Mouse (Mus musculus): ENCODE measurements around the gene Mms19.
"Not testable (repeated sequence)": the region's sequence is repeated elsewhere in the genome, so short reads cannot be mapped to it uniquely, and the experiment has no call there.

Mms19 gene

DNA sequence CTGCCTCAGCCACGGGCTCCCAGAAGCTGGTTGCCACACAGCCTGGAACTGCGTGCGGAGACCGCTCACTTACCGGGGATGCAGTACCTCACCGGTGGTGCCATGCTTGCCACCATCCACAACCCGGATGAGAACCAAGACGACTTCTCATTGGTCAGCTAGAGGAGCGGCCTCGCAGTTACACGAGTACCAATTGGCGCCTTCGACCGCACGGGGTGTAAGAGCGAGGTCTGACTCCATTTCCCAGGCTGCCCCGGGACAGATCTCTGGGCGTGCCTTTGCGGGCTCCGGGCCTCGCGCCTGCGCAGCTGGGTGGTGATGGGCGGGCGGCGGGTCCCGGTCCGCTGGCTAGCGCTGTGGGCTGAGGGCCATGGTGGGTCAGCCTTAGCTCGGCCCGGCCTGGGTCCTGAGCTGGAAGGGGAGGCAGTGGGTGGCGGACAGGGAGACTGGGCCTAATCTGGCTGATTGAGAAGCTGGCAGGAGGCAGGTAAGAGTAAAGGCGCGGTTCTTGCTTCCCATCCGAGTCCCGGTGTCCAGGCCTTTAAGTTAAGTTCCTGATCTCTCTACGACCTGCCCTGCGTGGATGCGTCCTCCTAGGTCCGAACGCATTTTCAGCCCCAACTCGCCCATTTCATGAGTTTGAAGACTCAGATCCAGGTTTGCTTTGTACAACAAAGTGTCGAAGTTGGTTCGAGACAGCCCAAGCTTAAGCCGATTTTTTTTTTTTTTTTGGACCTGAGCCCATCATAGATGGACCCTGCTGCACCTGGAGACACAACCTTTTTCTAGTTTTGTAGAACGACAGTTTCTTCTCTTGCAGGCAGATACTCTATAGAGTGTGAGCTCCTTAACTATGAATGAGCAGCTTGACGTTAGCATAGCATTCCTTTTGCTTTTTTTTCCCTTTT is 47.5 kb downstream of the Mms19 start, which contains the start of the genes Exosc1 and Zdhhc16:
TSS of gene Exosc1 (minus strand) at position 245 of the 908 bp plus-strand sequence.
TSS of gene Zdhhc16 (plus strand) at position 302 of the 908 bp plus-strand sequence.
- DNase-seq (ENCODE audit: low spot score) = peak; percentile 99

- DNase-seq (ENCODE audit: low spot score) = peak; percentile 32
Measured at GRCm38 (mm10) chr19:41932686-41933085, 48.3 kb downstream of the Mms19 start.

DNA sequence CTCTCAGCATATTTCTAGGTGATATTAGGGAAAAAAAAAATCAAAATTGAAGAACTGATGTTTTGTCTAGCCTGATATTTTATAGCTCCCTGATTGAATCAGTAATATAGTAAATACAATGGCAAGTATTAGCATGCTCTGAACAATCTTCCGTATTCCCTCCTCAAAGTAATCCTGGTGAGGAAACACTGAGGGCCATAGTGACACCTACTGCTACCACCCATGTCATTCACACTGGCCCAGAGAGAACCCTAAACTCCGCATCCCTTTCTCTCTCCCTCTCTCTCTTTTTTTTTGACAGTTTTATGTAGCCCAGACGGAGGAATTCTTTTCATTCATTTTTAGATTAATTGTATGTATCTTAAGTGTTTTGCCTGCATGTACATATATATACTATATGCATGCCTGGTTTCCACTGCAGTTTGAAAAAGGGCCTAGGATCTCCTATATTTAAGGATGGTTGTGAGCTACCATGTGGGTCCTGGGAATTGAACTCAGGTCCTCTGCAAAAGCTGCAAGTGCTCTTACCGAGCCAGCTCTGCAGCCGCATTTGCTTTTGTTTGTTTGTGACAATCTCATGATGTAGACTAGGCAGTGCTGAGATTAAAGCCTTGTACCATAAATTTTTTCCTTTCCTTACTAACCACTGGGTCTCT is 60.4 kb downstream of the Mms19 start:
- no peak for DNase-seq (ENCODE audit: low spot score)

DNA sequence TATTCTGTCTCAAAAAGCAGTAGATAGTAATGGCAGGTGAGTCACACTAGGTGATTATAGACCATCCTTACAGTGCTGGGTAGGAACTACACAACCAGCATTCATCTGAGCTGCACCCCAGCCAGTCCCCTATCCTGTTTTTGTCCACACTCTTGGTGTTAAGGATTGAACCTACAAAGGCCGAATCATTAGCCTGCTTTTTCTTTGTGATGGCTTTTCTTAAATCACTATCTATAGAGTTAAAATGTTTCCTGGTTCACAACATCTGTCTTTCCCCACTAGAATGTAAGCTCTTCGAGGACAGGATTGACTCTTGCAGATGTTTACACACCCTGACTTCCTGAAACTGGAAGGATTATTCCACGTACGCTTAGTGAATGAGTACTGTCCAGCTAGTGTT is 61.5 kb downstream of the Mms19 start:
- DNase-seq (ENCODE audit: low spot score) = no peak

DNA sequence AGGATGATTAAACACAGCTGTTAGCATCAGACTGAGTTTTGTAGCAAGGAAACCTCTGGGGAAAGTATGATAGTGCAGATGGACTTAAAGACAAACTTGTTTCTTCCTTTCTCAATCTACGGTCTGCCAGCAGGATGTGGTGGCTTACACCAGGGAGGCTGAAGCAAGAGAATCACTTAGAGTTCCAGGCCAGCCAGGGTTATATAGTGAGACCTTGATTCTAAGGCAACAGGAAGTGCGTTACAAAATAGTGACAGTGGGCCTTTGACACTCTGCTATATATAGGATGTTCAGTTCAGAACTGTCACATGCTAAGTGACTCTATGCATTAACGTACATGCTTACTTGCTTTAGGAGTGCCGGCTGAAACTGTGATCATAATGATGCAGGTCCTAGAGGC is 64.1 kb downstream of the Mms19 start:
- no peak for DNase-seq (ENCODE audit: low spot score)

GRCm38 (mm10) chr19:41915294-41915693 is 65.7 kb downstream of the Mms19 start:
- no peak for DNase-seq (ENCODE audit: low spot score)

DNA sequence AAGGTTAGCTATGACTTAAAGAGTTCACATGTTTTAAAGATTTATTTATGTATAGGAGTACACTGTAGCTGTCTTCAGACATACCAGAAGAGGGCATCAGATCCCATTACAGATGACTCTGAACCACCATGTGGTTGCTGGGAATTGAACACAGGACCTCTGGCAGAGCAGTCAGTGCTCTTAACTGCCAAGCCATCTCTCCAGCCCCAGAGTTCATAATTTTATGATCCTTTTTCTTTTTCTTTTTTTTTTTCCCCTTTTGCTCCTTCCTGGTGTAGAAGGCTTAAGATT is 66.4 kb downstream of the Mms19 start:
- DNase-seq (ENCODE audit: low spot score) = not testable (repeated sequence)

GRCm38 (mm10) chr19:41913774-41914591 is 67.0 kb downstream of the Mms19 start:
- DNase-seq (ENCODE audit: low spot score) = no peak

- DNase-seq (ENCODE audit: low spot score) = peak; percentile 39
Measured at GRCm38 (mm10) chr19:41912121-41913080, 68.6 kb downstream of the Mms19 start.

DNA sequence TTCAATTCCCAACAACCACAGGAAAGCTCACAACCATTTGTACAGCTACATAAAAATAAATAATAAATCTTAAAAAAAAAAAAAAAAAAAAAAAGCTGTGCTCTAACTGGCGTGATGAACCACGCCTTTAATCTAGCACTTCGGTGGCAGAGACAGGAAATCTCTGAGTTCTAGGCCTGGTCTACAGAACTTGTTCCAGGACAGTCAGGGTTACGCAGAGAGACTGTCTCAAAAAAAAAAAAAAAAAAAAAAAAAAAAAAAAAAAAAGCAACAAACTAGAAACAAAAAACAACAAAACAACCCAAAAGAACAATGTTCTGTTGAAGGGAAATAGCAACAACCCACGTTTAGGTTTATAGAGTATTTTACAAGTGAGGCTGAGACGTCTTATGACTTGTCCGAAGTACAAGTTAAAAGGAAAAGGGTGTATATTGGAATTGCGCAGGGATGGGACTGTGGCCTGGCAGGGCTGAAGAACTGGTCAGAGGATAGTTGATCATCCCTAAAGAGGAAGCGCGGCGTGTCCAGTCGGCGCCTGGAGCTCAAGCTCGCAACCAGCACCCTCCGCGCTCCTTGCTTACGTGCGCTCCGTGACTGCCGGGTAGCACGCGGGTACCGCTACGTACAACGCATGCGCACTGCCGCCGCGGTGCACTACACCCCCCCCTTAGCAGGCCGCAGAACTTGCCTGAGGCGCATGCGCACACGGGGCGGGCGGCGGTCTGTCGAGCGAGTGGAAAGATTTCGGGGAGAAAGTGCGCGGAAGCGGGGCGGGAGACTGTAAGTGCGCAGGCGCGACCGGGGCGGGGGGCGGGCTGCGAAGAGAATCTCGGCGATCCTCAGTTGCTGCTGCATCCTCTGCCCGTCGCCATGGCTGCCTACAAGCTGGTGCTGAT is 69.5 kb downstream of the Mms19 start, which contains the start of gene Pgam1:
TSS of gene Pgam1 (plus strand) at position 746 of the 896 bp plus-strand sequence.
- peak; percentile 100 for DNase-seq (ENCODE audit: low spot score)

GRCm38 (mm10) chr19:41910396-41910795 is 70.6 kb downstream of the Mms19 start:
- DNase-seq (ENCODE audit: low spot score) = no peak

GRCm38 (mm10) chr19:41908736-41909135 is 72.2 kb downstream of the Mms19 start:
- no peak for DNase-seq (ENCODE audit: low spot score)

- no peak for DNase-seq (ENCODE audit: low spot score)
Measured at GRCm38 (mm10) chr19:41907079-41907760, 73.7 kb downstream of the Mms19 start.

- DNase-seq (ENCODE audit: low spot score) = no peak
Measured at GRCm38 (mm10) chr19:41906311-41907078, 74.5 kb downstream of the Mms19 start.

DNA sequence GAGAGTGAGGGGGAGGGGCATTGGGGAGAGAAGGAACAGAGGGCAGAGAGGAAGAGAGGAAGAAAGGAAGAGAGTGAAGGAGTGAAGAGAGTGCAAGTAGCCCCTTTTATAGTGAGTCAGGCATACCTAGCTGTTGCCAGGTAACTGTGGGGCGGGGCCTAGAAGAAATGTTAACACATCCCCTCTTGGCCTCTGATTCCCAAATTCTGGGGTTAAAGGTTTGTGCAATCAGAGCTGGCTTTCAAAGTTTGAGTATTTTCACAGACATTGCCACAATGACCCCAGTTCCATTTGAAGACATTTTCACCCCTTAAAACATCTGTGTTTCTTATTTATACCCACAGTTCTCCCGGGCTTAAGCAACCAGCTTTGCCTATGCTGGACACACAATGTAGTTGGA is 75.7 kb downstream of the Mms19 start:
- DNase-seq (ENCODE audit: low spot score) = no peak

DNA sequence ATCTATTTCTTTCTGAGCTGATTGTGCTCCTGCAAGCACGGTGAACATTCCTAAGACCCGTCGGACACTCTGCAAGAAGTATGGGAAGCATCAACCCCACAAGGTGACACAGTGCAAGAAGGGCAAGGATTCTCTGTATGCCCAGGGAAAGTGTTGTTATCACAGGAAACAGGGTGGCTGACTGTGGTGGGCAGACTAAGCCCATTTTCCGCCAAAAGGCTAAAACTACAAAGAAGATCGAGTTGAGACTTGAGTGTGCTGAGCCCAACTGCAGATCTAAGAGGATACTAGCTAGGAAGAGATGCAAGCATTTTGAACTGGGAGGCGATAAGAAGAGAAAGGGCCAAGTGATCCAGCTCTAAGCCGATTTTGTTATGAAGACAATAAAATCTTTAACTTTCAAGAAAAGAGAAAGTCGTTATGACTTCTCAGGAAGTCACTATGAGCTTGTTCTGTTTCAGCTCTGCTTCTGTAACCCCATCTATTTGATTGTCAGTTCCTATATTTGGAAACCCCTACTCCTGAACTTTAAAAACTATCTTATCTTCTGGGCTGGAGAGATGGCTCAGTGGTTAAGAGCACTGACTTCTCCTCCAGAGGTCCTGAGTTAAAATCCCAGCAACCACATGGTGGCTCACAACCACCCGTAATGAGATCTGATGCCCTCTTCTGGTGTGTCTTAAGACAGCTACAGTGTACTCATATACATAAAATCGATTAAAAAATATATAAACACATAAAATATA is 77.9 kb downstream of the Mms19 start:
- no peak for DNase-seq (ENCODE audit: low spot score)

DNA sequence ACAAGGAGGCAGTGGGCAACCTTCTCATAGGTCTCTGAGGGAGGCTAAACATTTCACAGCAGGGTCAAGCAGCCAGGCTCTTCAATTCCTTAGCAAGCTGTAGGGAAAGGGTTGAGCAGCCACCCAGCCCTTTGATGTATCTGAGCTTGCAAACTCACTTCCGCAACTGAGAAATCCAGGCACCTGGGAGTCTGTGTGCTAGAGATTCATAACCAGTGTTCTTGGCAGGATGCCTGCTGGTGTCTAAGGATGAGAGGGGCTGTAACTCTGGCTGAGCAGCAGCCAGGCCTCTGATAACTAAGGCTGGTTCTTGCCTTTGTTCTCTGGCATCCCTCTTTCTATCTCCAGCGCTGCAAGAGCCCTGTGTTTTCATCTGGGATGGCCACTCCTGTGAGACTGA is 79.3 kb downstream of the Mms19 start:
- no peak for DNase-seq (ENCODE audit: low spot score)

DNA sequence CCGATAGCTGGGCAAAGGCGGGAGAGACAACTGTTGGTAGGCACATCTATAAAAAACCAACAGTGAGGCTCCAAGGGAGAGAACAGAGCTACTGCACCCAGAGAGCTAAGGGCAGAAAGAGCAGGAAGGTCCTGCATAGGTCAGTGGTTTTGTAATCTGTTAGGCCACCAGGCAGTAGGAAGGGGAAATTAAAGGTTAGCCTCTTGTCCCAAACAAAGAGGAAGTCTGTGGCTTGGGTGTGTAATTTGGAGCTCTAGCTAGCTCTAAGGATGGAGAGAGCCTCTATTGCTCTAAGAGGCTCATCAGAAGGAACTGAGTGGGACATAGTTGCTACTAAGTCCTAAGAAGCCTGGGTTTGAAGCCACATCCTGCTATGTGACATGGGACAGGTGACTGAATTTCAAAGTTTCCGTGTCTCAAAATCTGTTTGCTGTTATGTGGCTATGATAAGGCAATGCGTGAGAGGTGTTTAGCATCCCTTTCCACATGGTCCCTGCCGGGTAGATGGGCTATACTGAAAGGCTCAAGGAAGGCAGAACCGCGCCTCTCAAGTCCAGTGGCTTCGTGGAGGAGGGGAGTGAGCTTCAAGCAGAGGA is 80.4 kb downstream of the Mms19 start:
- DNase-seq (ENCODE audit: low spot score) = no peak
